Mouse (Mus musculus) forebrain, embryonic 11.5 days (tissue): Measurements from ENCODE around the gene Erbb4. TPM values are rescaled to one million over a fixed set of nuclear protein-coding genes. Genes with fewer than 3 reads are reported as not detected.

Experiments used
- ATAC-seq: fragments of 200-750 bp; cut with Nextera tagmentation; replicated peaks from 2 replicates; pipeline ENCODE4 v1.8.0; 2017; ENCODE audit warnings: moderate TSS enrichment; ENCODE audit not compliant: low FRiP score
- DNase-seq: peaks from one replicate; pipeline ENCODE4 v3.0.0-alpha.2; 2017; ENCODE audit warnings: low spot score
- H3K27ac ChIP-seq: fragments of 300-500 bp; sonication (generic); 2 replicates; pipeline ENCODE4 v1.5.1; 2014; ENCODE audit warnings: low read depth, low read length
- H3K27me3 ChIP-seq: fragments of 300-500 bp; sonication (generic); 2 replicates; pipeline ENCODE4 v1.6.1; 2014; ENCODE audit warnings: mild to moderate bottlenecking, low read length, mixed read lengths; ENCODE audit not compliant: control insufficient read depth, insufficient read depth
- H3K36me3 ChIP-seq: fragments of 300-500 bp; sonication (generic); 2 replicates; pipeline ENCODE4 v1.6.1; 2014; ENCODE audit warnings: mild to moderate bottlenecking, low read length, moderate library complexity, mixed read lengths; ENCODE audit not compliant: control insufficient read depth, insufficient read depth
- H3K4me1 ChIP-seq: fragments of 300-500 bp; sonication (generic); replicated peaks from 2 replicates; pipeline ENCODE4 v1.6.1; 2014; ENCODE audit warnings: low read length, mixed read lengths; ENCODE audit not compliant: control insufficient read depth, insufficient read depth
- H3K4me2 ChIP-seq: fragments of 300-500 bp; sonication (generic); 2 replicates; pipeline ENCODE4 v1.6.1; 2014; ENCODE audit warnings: low read depth, mild to moderate bottlenecking, low read length, moderate library complexity, mixed read lengths; ENCODE audit not compliant: severe bottlenecking
- H3K4me3 ChIP-seq: fragments of 300-500 bp; sonication (generic); 2 replicates; pipeline ENCODE4 v1.5.1; 2014; ENCODE audit warnings: low read depth, low read length
- H3K9ac ChIP-seq: fragments of 300-500 bp; sonication (generic); 2 replicates; pipeline ENCODE4 v1.6.1; 2014; ENCODE audit warnings: low read length
- H3K9me3 ChIP-seq: fragments of 300-500 bp; sonication (generic); 2 replicates; pipeline ENCODE4 v1.6.1; 2016; ENCODE audit warnings: low read length, mixed read lengths; ENCODE audit not compliant: control insufficient read depth
- WGBS: fragments of 180-500 bp; shearing (Covaris S2); extraction: QIAGEN DNeasy Blood & Tissue Kit; methylation state at CpG from one replicate; pipeline ENCODE4 v1.1.7; 2014; 5-methylcytosine and 5-hydroxymethylcytosine counted together
- polyA plus RNA-seq: library from polyadenylated mRNA; unstranded; fragments of >200 nt; fragmentation: Nextera tagmentation; extraction: Ambion mirVana; gene quantifications from 2 replicates; pipeline ENCODE4 v1.2.1, GENCODE M21; 2014

The Erbb4 gene
- polyA plus RNA-seq, 1 experiment from 2014 or later, result 4.3 TPM

DNA sequence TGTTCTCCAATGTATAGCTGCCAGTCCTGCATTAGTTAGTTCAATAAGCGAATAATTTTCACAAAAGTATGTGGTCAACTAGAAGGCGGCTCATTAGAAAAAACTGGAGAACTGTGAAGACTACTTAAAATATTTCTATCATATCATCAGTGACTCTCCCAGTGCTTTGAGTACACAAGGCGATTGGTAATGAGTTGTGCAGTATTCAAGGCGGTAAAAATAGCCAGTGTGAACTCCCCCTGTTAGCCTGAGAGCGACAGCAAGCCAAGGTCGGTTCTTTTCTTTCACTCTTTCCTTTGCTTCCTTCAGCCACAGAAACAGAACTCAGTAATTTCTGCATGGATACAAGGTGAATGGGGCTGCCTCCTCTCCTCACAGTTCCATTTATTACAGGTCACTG lies 22.1 kb downstream of the Erbb4 start:
- no peaks in the 10 kb centered on the region for H3K9me3 ChIP-seq
- DNase-seq (no peak), ATAC-seq (no peak)
- no peaks in the 10 kb centered on the region for H3K27me3 ChIP-seq
- H3K4me2 ChIP-seq, result no peak overlapping the region
- H3K36me3 ChIP-seq, result no peaks in the 10 kb centered on the region
- no peak overlapping the region for H3K27ac ChIP-seq
- H3K4me3 ChIP-seq, result no peak overlapping the region
- H3K4me1 ChIP-seq, result no peaks in the 10 kb centered on the region
- 73% methylated on average over 6 of the region's 6 CpGs for WGBS
- no peak overlapping the region for H3K9ac ChIP-seq

GRCm38 (mm10) chr1:69048918-69049317 lies 58.9 kb downstream of the Erbb4 start:
- 95% methylated on average over 4 of the region's 4 CpGs for WGBS
- no peak overlapping the region for H3K9ac ChIP-seq
- no peak for DNase-seq
- H3K4me2 ChIP-seq, result no peak overlapping the region
- no peaks in the 10 kb centered on the region for H3K4me1 ChIP-seq
- no peaks in the 10 kb centered on the region for H3K36me3 ChIP-seq
- H3K4me3 ChIP-seq, result no peak overlapping the region
- no peak overlapping the region for H3K27ac ChIP-seq
- H3K9me3 ChIP-seq, result no peaks in the 10 kb centered on the region
- ATAC-seq, result no peak
- H3K27me3 ChIP-seq, result no peaks in the 10 kb centered on the region

DNA sequence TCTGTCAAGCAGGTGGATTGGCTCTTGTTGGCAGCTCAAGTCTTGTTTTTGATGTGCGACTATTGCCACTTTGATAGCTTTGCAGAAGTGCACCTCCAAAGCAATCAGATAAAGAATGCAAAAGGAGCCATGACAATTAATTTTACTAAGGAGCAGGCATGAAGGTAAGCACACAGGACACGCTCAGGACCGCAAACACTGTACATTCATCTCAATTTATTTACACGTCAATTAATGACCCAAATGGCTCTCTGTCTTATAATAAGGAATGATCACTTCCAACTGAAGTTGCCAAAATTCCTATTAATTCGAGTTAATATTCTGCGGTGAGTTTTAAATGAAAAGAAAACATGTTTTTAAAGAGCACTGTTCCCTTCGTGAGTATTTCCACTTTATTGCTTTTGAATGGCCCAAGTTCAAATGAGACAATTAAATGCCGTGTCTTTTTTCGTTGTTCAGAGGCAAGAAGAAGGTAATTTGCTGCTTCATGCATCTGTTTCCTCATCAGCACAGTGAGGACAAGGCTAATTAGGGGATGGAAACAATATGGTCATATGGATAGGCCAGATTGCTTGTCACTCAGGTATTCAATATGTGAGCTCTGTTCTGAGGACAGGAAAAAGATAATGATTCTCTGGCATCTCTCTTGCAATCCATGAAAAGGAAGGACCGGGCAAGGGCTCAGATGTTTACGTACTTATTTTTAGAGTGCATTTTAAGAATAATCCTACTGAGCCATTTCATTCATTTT lies 61.5 kb downstream of the Erbb4 start:
- Histone ChIP-seq H3K4me3 (no peak overlapping the region), H3K9me3 (no peaks in the 10 kb centered on the region), H3K27ac (no peak overlapping the region), H3K4me1 (no peaks in the 10 kb centered on the region), H3K27me3 (no peaks in the 10 kb centered on the region), H3K4me2 (no peak overlapping the region), H3K9ac (no peak overlapping the region), H3K36me3 (no peaks in the 10 kb centered on the region)
- DNase-seq (no peak), ATAC-seq (peak; percentile 87)
- WGBS, result 49% methylated on average over 11 of the region's 11 CpGs

- no peak overlapping the region for H3K27ac ChIP-seq
- H3K4me2 ChIP-seq, result no peak overlapping the region
- ATAC-seq (no peak), DNase-seq (no peak)
- WGBS, result 56% methylated on average over 5 of the region's 5 CpGs
- H3K27me3 ChIP-seq, result peaks cover 2% of the 10 kb centered on the region; the same call in 1 of the 2 replicates
- H3K9ac ChIP-seq, result no peak overlapping the region
- peaks cover 1% of the 10 kb centered on the region; the same call in 1 of the 2 replicates for H3K4me1 ChIP-seq
- no peak overlapping the region for H3K4me3 ChIP-seq
- no peaks in the 10 kb centered on the region for H3K9me3 ChIP-seq
- H3K36me3 ChIP-seq, result no peaks in the 10 kb centered on the region
Observed at GRCm38 (mm10) chr1:69027816-69028215, 80.0 kb downstream of the Erbb4 start.

GRCm38 (mm10) chr1:69024858-69025257 lies 83.0 kb downstream of the Erbb4 start:
- Histone ChIP-seq H3K27ac (no peak overlapping the region), H3K36me3 (no peaks in the 10 kb centered on the region), H3K4me2 (no peak overlapping the region), H3K9ac (no peak overlapping the region), H3K4me1 (peaks cover 1% of the 10 kb centered on the region; the same call in 1 of the 2 replicates), H3K4me3 (no peak overlapping the region), H3K27me3 (peaks cover 14% of the 10 kb centered on the region), H3K9me3 (no peaks in the 10 kb centered on the region)
- DNase-seq (peak; percentile 50), ATAC-seq (peak; percentile 66)
- 5% methylated on average over 3 of the region's 3 CpGs for WGBS

GRCm38 (mm10) chr1:69023157-69023925 lies 84.5 kb downstream of the Erbb4 start:
- Histone ChIP-seq H3K36me3 (no peaks in the 10 kb centered on the region), H3K27ac (no peak overlapping the region), H3K9me3 (no peaks in the 10 kb centered on the region), H3K27me3 (peaks cover 26% of the 10 kb centered on the region), H3K4me3 (no peak overlapping the region), H3K4me2 (no peak overlapping the region), H3K4me1 (peaks cover 1% of the 10 kb centered on the region; the same call in 1 of the 2 replicates), H3K9ac (no peak overlapping the region)
- no peak for DNase-seq
- WGBS, result 20% methylated on average over 4 of the region's 4 CpGs
- peak; percentile 86 for ATAC-seq

DNA sequence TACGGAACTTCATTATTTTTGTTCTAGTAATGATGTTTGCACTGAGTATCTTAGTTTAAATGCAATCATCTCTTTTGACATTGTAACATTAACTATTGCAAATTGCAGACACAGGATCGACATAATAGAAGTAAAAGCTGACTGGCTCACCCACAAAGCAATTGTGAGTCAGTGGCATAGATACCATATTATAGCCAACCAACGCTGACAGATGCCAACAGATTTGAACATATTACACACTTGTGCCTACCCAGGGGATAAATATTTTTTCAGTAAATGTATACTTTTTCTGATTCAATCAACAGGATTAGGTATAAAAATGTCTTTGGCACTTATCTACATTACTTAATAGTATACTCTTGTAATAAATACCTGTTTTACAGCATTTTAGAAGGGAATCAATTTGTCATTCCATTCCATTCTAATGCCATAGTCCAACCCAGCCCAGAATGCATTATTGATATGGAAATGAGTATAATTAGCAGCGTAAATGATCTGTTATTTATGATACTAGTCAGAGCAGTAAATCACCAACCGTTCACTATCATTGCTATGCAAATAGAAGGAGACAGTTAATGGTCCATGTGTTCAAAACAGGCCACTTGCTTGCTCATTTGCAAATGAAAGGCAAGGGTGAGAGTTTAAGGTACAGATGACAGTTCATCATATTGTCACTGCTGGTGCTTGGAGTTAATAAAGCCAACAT lies 97.9 kb downstream of the Erbb4 start:
- DNase-seq (no peak), ATAC-seq (no peak)
- no peaks in the 10 kb centered on the region for H3K9me3 ChIP-seq
- peaks cover 2% of the 10 kb centered on the region for H3K27me3 ChIP-seq
- no peak overlapping the region for H3K4me3 ChIP-seq
- 64% methylated on average over 5 of the region's 5 CpGs for WGBS
- no peak overlapping the region for H3K4me2 ChIP-seq
- no peak overlapping the region for H3K27ac ChIP-seq
- no peaks in the 10 kb centered on the region for H3K4me1 ChIP-seq
- no peaks in the 10 kb centered on the region for H3K36me3 ChIP-seq
- no peak overlapping the region for H3K9ac ChIP-seq

GRCm38 (mm10) chr1:69001371-69001770 lies 106.5 kb downstream of the Erbb4 start:
- no peaks in the 10 kb centered on the region for H3K27me3 ChIP-seq
- H3K4me2 ChIP-seq, result no peak overlapping the region
- DNase-seq, result no peak
- no peaks in the 10 kb centered on the region for H3K36me3 ChIP-seq
- H3K9ac ChIP-seq, result no peak overlapping the region
- no peak overlapping the region for H3K27ac ChIP-seq
- H3K4me1 ChIP-seq, result no peaks in the 10 kb centered on the region
- ATAC-seq, result no peak
- WGBS, result 80% methylated on average over 3 of the region's 3 CpGs
- H3K9me3 ChIP-seq, result no peaks in the 10 kb centered on the region
- no peak overlapping the region for H3K4me3 ChIP-seq
